Mouse (Mus musculus) frontal cortex, postnatal 36 days (tissue): Measurements from ENCODE around the gene Nop9.
A peak's percentile ranks its signal among the peaks of the same experiment; 100 is the strongest.

Experiments
- DNase-seq, 2 experiments: peaks; one replicate each; pipeline ENCODE4 v3.0.0; 2022; ENCODE audit warnings: low spot score in 2 of 2

The Nop9 gene

GRCm38 (mm10) chr14:55745180-55745860, at the start of gene Nop9, which contains the start of gene Dhrs1:
Gene Nop9, plus strand, starts transcription at chr14:55745693.
Gene Dhrs1, minus strand, starts transcription at chr14:55745690.
- DNase-seq, result peak; percentile 84 to 86

- DNase-seq, result no peak
These were observed 48.3 kb upstream of the Nop9 start for GRCm38 (mm10) chr14:55697226-55697625.

GRCm38 (mm10) chr14:55701131-55701530, 44.4 kb upstream of the Nop9 start:
- no peak for DNase-seq

GRCm38 (mm10) chr14:55702761-55703160, 42.7 kb upstream of the Nop9 start:
- no peak for DNase-seq

GRCm38 (mm10) chr14:55706051-55706600, 39.4 kb upstream of the Nop9 start:
- no peak for DNase-seq

GRCm38 (mm10) chr14:55707397-55707796, 38.1 kb upstream of the Nop9 start:
- no peak for DNase-seq

GRCm38 (mm10) chr14:55709509-55709908, 36.0 kb upstream of the Nop9 start:
- no peak for DNase-seq

GRCm38 (mm10) chr14:55711786-55712185, 33.7 kb upstream of the Nop9 start:
- no peak for DNase-seq

- no peak for DNase-seq
These were observed 32.3 kb upstream of the Nop9 start for GRCm38 (mm10) chr14:55713007-55713728.

- DNase-seq, result no peak
These were observed 31.8 kb upstream of the Nop9 start, which contains the start of gene Tgm1 for GRCm38 (mm10) chr14:55713729-55714122. Gene Tgm1, minus strand, starts transcription at chr14:55713926.

- DNase-seq, result no peak
These were observed 30.6 kb upstream of the Nop9 start for GRCm38 (mm10) chr14:55714893-55715292.

- DNase-seq, result no peak
These were observed 29.2 kb upstream of the Nop9 start for GRCm38 (mm10) chr14:55716271-55716670.

GRCm38 (mm10) chr14:55716884-55717283, 28.6 kb upstream of the Nop9 start:
- no peak for DNase-seq

GRCm38 (mm10) chr14:55719737-55720136, 25.8 kb upstream of the Nop9 start:
- DNase-seq, result no peak

- no peak for DNase-seq
These were observed 24.8 kb upstream of the Nop9 start for GRCm38 (mm10) chr14:55720666-55721065.

GRCm38 (mm10) chr14:55721076-55721475, 24.4 kb upstream of the Nop9 start:
- no peak for DNase-seq

- DNase-seq, result peak; percentile 90 to 93
These were observed 23.6 kb upstream of the Nop9 start, which contains the start of gene Rabggta for GRCm38 (mm10) chr14:55721700-55722437. Gene Rabggta, minus strand, starts transcription at chr14:55722263.

- no peak for DNase-seq
These were observed 23.0 kb upstream of the Nop9 start for GRCm38 (mm10) chr14:55722438-55722945.

- DNase-seq, result no peak
These were observed 22.1 kb upstream of the Nop9 start for GRCm38 (mm10) chr14:55723433-55723832.

GRCm38 (mm10) chr14:55724411-55724871, 21.1 kb upstream of the Nop9 start:
- no peak for DNase-seq

GRCm38 (mm10) chr14:55726261-55726660, 19.2 kb upstream of the Nop9 start:
- no peak for DNase-seq
